Mouse (Mus musculus) heart, postnatal 25 days (tissue): ENCODE measurements around the gene Myt1l. TPM values are rescaled to one million over a fixed set of nuclear protein-coding genes. Genes with fewer than 3 reads are reported as not detected.

Source experiments
- DNase-seq: peaks from one replicate; pipeline ENCODE4 v3.0.0; 2022; ENCODE audit warnings: low spot score
- intact Hi-C: fragments of 180-260 bp; cut with DNase I; formaldehyde crosslinking; loops from one replicate; pipeline ENCODE4 v1.15.1; 2025
- total RNA-seq, 2 experiments: library from RNA; stranded (reverse); gene quantifications; 2 replicates each; pipeline ENCODE4 v1.2.3; 2021

Gene Myt1l
- total RNA-seq, 2 experiments from 2014 or later: not detected

DNA sequence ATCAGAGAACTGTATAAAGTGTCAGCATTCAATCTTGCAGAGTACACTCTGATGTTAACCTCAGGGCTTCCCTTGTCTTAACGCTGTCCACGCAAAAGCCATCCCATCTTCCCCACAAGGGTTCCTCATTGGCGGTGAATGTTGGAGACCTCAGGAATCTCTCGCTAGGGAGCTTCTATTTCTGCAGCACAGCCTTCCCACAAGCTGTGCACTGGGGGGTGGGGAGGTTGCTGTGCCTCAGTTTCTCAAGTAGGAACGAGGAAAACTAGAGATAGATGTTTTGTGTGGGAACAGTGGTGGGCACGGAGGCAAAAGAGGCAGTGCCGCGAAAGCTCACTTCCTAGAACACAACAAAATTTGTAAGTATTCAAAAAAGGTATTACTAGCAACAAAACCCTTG is 409.1 kb downstream of the Myt1l start, which contains the start of gene Pxdn:
Gene Pxdn (plus strand): TSS at position 301 of the 400 bp plus-strand sequence.
- no peak for DNase-seq
- intact Hi-C loops: loop anchor here (5.0 kb wide), 1 partner anchor 85 kb away; no protein-coding TSS in a partner anchor

- DNase-seq: peak; percentile 58
- intact Hi-C loops: loop anchor here (2.0 to 5.0 kb wide), 2 partner anchors 15 to 84 kb away; no protein-coding TSS in a partner anchor
Measured at GRCm38 (mm10) chr12:29937851-29938375, 409.7 kb downstream of the Myt1l start.

DNA sequence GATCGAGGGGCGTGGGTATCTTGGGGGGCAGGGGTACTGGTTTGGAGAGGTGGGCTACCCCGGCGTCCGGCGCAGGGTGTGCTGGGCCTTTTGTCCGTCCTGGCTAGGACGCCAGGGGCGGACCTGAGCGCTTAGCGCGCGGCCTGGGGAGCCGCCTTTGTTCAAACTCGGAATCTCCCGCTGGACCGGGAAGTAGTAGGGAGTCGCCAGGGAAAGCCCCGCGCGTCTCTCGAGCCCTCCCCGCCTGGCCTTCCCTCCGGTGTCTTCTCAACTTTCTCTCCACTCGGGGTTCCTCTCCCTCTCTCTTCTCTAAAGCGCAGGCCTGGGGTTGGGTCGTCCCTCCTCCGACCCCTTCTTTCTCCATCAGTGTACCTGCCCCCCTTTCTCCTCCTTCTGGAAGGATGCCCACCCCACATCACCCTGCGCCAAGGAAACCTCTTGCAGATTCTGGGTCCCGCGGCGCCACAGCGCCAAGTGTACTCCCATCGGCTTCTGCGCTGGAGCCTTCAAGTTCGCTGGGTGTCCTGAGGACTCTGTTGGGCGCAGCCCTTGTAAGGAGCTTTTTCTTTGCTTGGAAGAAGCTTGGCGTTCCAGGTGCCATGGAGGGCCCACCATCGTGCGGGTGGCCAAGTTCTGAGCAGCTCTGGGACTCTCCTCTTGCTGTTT is 410.3 kb downstream of the Myt1l start:
- intact Hi-C loops: loop anchor here (2.0 to 5.0 kb wide), 2 partner anchors 14 to 84 kb away; no protein-coding TSS in a partner anchor

GRCm38 (mm10) chr12:29939261-29939671 is 411.1 kb downstream of the Myt1l start:
- intact Hi-C loops: loop anchor here (2.0 to 5.0 kb wide), 2 partner anchors 14 to 83 kb away; no protein-coding TSS in a partner anchor
- DNase-seq: peak; percentile 46

More for the DNA sequence above, 410.3 kb downstream of the Myt1l start:
- DNase-seq: peak; percentile 59

DNA sequence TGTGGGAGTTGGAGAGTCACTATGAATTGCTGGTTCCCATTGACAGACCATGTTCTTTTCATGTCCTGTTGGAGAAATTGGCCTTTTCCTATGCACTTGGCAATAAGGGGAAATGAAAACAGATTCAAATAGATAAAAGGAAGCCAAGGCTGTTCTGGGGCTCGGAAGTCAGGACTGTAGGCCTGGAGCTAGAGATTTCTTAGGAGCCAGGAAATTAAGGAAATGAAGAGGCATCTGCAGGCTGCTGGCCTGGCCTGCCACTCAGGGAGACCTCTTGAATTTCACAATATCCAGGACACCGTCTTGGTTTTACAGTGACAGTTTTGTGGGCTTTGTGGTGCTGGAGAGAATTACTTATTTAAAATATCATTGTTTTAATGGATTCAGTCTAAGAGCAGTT is 414.3 kb downstream of the Myt1l start:
- intact Hi-C loops: loop anchor here (2.0 kb wide), 1 partner anchor 16 kb away; no protein-coding TSS in a partner anchor

GRCm38 (mm10) chr12:29944650-29945049 is 416.5 kb downstream of the Myt1l start:
- DNase-seq: no peak
- intact Hi-C loops: no loop called here

More for the DNA sequence above, 414.3 kb downstream of the Myt1l start:
- no peak for DNase-seq

- intact Hi-C loops: no loop called here
Measured at GRCm38 (mm10) chr12:29945182-29945743, 417.1 kb downstream of the Myt1l start.

GRCm38 (mm10) chr12:29951043-29951442 is 422.9 kb downstream of the Myt1l start:
- no peak for DNase-seq
- intact Hi-C loops: no loop called here

More at GRCm38 (mm10) chr12:29945182-29945743, 417.1 kb downstream of the Myt1l start:
- DNase-seq: no peak

DNA sequence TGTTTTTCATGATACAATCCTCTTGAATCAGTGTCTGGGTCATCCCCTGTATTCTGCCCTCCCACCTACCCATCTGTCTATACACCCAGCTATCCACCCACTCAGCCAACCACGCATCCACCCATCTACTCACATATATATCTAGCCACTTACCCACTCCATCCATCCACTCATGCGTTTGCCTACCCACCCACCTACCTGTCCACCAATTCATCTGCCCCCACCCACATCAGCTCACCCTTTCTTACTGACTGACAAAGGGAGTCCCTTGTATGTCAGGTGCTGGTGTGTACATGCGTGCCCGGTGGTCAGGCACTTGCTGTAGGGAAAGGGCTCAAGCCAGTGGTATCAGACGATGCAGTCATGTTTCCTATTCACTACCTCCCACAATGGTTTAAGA is 423.3 kb downstream of the Myt1l start:
- DNase-seq: no peak

DNA sequence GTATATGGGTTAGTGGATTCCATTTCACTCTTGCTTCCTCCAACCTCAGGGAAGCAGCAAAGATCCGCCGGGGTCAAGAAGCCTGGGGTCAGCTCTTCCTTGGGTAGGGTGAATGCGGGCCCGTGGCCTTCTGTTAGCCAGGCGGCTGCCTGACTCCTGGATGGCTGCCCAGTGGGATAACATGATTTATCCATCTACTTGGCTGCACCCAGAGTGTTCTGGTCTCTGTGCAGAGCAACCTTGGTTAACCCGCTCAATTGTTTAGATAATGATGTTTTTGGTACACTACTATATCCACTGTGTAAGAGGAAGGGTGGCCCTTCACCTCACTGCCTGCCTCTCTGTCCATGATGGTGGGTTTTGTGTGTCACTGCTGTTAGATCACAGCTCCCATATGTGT is 423.9 kb downstream of the Myt1l start:
- DNase-seq: peak; percentile 48
- intact Hi-C loops: loop anchor here (2.0 kb wide), 1 partner anchor 13 kb away; no protein-coding TSS in a partner anchor

More for the DNA sequence above, 423.3 kb downstream of the Myt1l start:
- intact Hi-C loops: no loop called here

DNA sequence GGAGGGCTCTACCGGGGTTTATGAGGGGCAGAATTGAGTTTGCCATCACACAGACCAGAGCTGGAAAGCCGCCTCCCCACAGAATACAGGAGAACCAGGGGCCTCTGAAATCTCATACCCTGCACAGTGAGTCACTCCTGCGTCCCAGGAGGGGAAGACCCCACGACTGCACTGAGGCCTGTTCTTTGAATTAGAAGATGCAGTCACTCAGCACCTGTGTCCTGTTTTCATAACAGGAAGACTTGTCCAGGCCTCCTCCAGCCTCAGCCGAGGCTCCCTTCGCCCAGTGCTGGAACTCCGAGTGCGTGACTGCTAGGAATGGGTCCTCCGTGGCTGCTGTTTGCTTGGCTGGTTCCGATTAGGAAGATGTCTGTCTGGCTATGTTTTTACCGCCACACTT is 425.8 kb downstream of the Myt1l start:
- DNase-seq: peak; percentile 30
- intact Hi-C loops: loop anchor here (2.0 kb wide), 1 partner anchor 15 kb away; no protein-coding TSS in a partner anchor

GRCm38 (mm10) chr12:29954464-29954863 is 426.3 kb downstream of the Myt1l start:
- intact Hi-C loops: no loop called here
- DNase-seq: no peak

DNA sequence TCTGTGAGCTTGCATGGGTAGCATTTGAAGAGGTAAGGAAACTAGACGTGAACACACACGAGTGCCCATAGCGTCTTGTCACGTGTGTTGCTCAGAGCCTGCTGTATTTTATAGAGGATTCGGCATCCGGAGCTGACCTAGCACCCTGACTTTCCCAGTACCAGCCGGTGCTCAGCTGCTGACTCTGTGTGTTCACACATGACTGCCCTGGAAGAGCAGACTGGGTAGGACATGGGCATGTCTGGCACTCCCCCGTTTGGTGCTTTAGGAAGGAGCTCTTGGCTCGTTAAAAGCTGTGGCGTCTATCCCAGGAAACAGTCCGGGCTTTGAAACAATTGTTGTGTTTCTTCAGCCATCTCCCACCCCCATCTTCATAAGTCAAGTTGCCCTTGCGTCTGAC is 428.8 kb downstream of the Myt1l start:
- intact Hi-C loops: no loop called here
- DNase-seq: no peak

DNA sequence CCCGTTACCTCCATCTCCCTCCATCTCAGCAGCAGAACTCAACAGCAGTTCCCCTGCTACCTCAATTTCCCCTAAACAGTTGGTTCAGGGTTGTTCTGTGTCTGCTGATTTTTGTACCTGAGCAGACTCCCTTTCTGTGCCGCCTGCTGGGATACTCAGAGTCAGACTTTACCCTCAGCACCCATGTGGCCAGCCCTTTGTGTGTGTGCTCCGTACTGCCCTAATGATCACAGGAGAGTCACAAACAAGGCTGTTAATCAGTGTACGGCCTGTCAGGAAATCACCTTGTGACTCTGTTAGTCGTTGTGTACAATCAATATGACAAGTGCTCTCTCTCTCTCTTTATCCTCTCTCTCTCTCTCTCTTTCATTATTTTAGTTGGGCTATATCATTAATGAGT is 430.5 kb downstream of the Myt1l start:
- intact Hi-C loops: loop anchor here (2.0 kb wide), 1 partner anchor 16 kb away; no protein-coding TSS in a partner anchor
- no peak for DNase-seq

- DNase-seq: no peak
- intact Hi-C loops: no loop called here
Measured at GRCm38 (mm10) chr12:29961041-29961440, 432.9 kb downstream of the Myt1l start.

DNA sequence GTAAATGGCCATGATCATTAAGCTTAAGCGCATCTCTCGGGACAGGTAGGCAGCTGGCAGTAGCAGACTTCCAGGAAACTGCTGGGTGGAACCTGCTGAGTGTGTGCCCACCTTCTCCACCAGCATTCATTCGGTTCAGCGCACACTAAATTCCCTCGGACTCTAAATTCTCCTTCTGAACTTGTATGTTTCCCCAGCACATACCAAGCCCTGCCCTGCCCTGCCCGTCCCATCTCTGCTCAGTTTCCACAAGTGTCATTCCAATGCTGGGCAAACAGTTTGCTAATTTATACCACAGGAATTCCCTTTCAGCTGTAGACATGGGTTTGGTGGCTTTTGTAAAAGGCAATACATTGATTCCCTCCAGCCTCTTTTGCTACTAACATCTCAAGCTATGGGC is 436.8 kb downstream of the Myt1l start:
- DNase-seq: no peak
- intact Hi-C loops: no loop called here

DNA sequence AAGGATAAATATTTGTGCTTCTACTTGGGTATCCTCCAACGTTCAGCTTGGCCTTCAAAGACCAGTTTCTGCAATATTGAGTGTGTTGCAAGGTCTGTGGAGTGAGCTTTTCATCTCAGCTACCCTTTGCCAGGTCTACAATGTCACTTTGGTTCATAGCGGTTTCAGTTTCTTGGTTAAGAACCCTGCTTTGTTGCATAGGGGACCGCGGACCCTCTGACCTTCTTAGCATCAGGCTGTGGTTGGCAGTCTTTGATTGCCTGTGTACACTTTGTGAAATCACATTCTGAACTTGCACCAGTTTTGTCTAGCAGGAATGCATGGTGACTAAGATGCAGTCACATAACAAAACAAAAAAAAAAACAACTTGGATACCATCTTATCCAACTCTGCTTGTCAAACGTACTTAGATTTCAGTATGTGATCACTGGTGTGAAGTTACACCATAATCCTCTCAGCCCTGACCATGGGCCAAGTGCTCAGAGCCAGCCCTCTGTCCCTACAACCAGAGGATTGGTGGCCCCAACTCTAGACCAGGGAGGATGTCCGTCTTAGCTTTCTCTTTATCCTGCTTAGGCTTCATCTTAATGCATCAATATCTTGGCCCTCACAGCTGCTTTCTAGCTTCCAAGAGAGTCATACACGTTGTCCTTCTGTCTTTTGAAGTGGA is 443.7 kb downstream of the Myt1l start:
- intact Hi-C loops: no loop called here
- no peak for DNase-seq

- DNase-seq: no peak
- intact Hi-C loops: no loop called here
Measured at GRCm38 (mm10) chr12:29972533-29972932, 444.3 kb downstream of the Myt1l start.
